Mouse (Mus musculus) left cerebral cortex, adult 2 months (tissue): ENCODE results near the gene Sfxn5. TPM values are rescaled to one million over a fixed set of nuclear protein-coding genes. Genes with fewer than 3 reads are reported as not detected.
A peak's percentile ranks its signal among the peaks of the same experiment; 100 is the strongest.

ENCODE experiments used
- DNase-seq, 2 experiments: peaks; one replicate each; pipeline ENCODE4 v3.0.0; 2021 to 2022; ENCODE audit warnings: low spot score in 2 of 2, mixed read lengths in 1 of 2; ENCODE audit errors: extremely low spot score in 1 of 2
- H3K27ac ChIP-seq: fragments of 200-600 bp; 2 replicates; pipeline ENCODE4 v1.8.1; 2022
- H3K4me3 ChIP-seq: fragments of 200-600 bp; 2 replicates; pipeline ENCODE4 v1.8.1; 2022
- CTCF ChIP-seq: fragments of 200-600 bp; IDR thresholded peaks from 2 replicates; pipeline ENCODE4 v1.8.1; 2022; ENCODE audit warnings: antibody characterized with exemption, mild to moderate bottlenecking, moderate library complexity
- intact Hi-C: fragments of 180-260 bp; cut with DNase I; formaldehyde crosslinking; loops from one replicate; pipeline ENCODE4 v1.15.1; 2025
- total RNA-seq, 2 experiments: library from RNA; stranded (reverse); gene quantifications; 2 replicates each; pipeline ENCODE4 v1.2.3; 2021

The Sfxn5 gene
- total RNA-seq, 2 experiments from 2014 or later = 161 to 173 TPM

GRCm38 (mm10) chr6:85343027-85343426 lies 9.8 kb upstream of the Sfxn5 start:
- no peak overlapping the region for H3K27ac ChIP-seq
- no peak overlapping the region for H3K4me3 ChIP-seq
- intact Hi-C loops = no loop called here
- DNase-seq = no peak
- TF ChIP-seq CTCF = no peak

DNA sequence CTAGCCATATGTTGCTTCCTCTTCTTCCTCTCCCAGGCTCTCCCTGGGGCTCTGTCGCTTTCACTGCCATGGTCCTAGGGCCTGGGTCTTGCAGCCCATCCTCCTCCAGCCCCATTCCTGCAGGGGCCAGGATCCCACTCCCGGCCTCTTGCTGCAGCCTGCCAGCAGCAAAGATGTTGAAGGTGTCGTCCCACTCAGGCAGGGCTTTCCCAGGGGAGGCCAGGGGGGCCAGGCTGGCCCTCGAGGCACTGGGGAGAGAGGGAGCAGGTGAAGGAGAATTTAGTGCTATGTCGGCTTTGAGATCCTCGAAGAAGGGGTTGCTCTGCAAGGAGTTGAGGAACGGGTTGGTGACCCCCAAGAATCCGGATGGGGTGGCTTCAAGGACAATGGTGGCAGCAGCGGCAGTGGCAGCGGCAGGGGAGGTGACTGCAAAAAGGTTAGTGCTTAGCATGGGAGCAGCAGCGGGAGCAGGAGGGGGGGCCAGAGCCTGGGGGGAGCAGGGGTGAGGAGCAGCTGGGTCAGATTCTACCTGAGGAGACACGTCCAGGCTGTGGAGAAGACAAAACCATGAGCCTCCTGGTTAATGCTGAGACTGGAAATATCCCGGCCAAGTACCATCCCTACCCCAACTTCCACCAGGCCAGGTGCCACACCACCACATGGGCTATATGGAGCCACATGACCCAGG lies 8.7 kb upstream of the Sfxn5 start:
- TF ChIP-seq CTCF = no peak
- Histone ChIP-seq H3K4me3 (no peak overlapping the region), H3K27ac (no peak overlapping the region)
- intact Hi-C loops = no loop called here
- DNase-seq = no peak

- DNase-seq = no peak
- Histone ChIP-seq H3K4me3 (no peak overlapping the region), H3K27ac (no peak overlapping the region)
- no peak for TF ChIP-seq CTCF
- intact Hi-C loops = no loop called here
These were observed 7.0 kb upstream of the Sfxn5 start for GRCm38 (mm10) chr6:85340184-85340583.

DNA sequence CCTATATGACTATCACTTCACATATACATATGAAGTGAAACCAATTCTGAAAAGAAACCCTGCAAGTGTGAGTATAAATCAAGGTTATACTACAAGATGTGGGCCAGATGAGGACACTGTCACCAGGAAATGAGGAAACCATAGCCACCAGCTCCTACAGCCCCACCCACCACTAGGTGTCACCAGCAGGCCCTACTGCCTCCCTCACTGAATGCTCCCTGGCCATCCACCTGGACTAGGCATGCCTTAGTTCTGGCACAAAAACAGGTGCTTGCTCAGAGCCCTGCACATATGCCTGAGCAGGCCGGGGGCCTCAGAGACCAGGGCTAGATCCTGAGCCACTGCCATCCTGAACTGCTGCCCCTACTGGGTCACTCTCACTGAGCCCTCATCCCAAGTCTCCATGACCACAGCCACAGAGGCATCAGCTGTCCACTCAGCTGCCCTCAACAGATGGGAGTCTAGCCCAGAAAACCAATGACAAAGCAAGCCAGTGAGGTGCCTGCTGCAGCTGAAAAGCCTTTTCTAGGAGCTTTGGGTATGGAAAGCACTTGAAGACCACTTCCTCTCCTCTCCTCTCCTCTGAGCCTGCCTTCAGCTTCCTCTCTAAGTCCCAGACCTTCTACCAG lies 6.2 kb upstream of the Sfxn5 start:
- H3K27ac ChIP-seq = peak overlapping the region; percentile 57
- intact Hi-C loops = no loop called here
- H3K4me3 ChIP-seq = no peak overlapping the region
- peak; percentile 59 for TF ChIP-seq CTCF
- DNase-seq = peak; percentile 29 to 49

- no peak for TF ChIP-seq CTCF
- Histone ChIP-seq H3K27ac (peak overlapping the region; percentile 20), H3K4me3 (no peak overlapping the region)
- DNase-seq = peak; percentile 18 to 41
- intact Hi-C loops = no loop called here
These were observed 3.7 kb upstream of the Sfxn5 start for GRCm38 (mm10) chr6:85336944-85337343.

DNA sequence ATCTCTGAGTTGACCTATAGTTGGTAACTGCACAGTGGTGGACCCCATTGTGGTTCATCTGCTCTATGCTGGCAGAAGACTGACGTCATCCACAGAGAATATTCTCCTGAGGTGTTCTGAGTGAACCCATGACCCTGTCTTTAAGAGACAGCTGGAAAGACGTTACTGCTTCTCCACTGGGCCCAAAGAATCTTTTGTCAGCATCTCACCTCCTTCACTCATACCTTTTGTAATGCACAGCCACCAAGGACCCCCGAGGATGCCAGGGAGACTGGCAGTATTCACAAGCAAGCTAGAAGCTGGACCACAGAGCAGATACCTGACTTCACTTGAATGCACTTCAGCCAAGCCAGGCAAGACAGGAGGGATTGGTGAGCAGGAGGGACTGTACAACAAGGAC lies 2.1 kb upstream of the Sfxn5 start:
- no peak overlapping the region for H3K27ac ChIP-seq
- no peak for DNase-seq
- no peak overlapping the region for H3K4me3 ChIP-seq
- intact Hi-C loops = no loop called here
- TF ChIP-seq CTCF = no peak

- intact Hi-C loops = loop anchor here (5.0 kb wide), 1 partner anchor 73 kb away; no protein-coding TSS in a partner anchor
- peak overlapping the region; percentile 99 for H3K27ac ChIP-seq
- no peak for TF ChIP-seq CTCF
- H3K4me3 ChIP-seq = no peak overlapping the region
- no peak for DNase-seq
These were observed 1.6 kb upstream of the Sfxn5 start for GRCm38 (mm10) chr6:85334851-85335250.

DNA sequence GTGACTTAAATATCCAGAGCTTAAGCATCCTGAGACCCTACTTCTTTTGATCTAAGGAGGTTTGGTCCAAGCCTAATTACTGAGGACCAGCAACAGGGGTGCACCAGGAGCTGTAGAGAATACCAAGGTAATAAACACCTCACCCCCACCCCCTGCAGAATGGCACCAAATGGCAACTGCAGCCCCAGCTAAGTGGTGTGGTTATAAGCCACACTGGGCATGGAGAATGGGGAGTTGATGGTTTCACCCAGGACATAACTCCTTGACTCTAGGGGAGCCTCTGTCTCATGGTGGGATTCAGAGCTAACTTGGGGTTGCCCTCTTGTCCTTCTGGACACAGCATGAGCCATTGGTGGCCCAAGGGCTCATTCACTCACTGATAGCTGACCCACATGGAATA lies 1.0 kb upstream of the Sfxn5 start:
- TF ChIP-seq CTCF = no peak
- intact Hi-C loops = loop anchor here (5.0 kb wide), 1 partner anchor 72 kb away; no protein-coding TSS in a partner anchor
- peak overlapping the region; percentile 99 for H3K27ac ChIP-seq
- no peak for DNase-seq
- H3K4me3 ChIP-seq = no peak overlapping the region

DNA sequence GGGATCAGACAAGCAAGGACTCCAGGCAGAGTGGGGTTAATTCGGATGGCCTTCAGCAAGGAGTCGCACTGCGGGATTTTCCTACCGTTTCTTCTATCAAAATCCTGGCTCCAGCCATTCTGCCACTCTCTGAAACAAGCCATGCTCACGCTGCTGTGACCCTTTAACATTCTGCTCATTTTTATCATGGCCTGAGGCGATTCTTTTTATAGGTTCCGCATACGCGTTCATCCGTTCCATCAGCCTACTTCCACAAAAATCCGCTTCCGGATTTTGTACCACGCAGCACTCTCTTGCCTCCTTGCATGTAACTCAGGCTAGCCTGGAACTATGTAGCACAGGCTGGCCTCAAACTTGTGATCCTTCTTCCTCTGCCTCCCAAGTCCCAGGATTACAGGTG lies 510 bp upstream of the Sfxn5 start:
- Histone ChIP-seq H3K4me3 (peak overlapping the region; percentile 81), H3K27ac (peak overlapping the region; percentile 99)
- DNase-seq = no peak
- intact Hi-C loops = loop anchor here (2.0 to 5.0 kb wide), 2 partner anchors 53 to 71 kb away; no protein-coding TSS in a partner anchor
- no peak for TF ChIP-seq CTCF

DNA sequence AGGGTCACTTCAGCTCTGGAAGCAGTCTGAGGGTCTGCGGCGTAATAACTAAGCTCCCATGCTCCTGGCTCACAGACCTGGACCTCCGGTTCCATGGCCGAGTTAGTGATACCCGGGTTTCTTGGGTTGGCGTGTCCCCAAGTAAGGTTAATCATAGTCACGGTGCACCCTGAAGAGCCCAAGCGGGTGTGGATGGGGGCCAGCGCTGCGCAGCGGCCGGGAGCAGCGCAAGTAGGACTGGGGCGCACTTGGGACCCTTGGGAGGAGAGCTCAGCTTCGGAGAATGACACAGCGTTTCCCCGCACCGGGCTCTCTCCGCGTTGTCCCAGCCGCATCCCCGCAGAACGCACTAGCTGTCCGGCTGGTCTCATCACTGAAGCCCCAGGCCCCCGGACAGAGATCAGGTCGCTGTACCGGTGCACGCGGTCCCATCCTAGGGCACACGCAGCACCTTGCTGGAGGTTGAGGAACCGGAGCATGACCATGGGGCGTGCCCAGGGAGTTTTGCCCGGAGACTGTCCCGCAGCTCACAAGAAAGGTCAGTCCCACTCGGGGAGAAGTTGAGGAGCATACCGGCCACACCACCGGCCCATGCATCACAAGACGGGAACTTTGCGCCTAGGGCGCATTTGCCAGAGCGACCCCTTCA lies 747 bp downstream of the Sfxn5 start:
- TF ChIP-seq CTCF = no peak
- Histone ChIP-seq H3K27ac (peak overlapping the region; percentile 99), H3K4me3 (peak overlapping the region; percentile 81)
- intact Hi-C loops = loop anchor here (2.0 to 5.0 kb wide), 2 partner anchors 52 to 70 kb away; no protein-coding TSS in a partner anchor
- DNase-seq = no peak

DNA sequence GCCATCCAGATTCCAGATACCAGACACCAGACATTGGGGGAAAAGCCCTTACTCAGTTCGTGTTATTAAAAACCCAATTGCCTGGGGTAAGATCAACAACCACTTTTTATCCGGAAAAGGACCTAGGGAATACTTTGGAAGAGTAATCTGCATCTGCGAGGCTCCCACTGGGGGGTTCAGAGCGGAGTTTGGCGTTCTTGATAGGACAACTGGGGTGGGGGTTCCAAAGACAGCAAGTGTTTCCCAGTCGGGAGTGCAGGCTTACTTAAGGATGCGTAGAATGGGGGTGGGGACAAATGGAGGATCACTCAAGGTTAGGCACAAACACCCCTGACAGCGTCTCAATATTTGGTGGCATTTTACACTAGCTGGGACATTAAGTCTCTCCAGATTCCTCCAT lies 1.5 kb downstream of the Sfxn5 start:
- Histone ChIP-seq H3K4me3 (peak overlapping the region; percentile 81), H3K27ac (peak overlapping the region; percentile 99)
- TF ChIP-seq CTCF = no peak
- DNase-seq = no peak
- intact Hi-C loops = loop anchor here (2.0 to 5.0 kb wide), 3 partner anchors 35 to 69 kb away; no protein-coding TSS in a partner anchor

DNA sequence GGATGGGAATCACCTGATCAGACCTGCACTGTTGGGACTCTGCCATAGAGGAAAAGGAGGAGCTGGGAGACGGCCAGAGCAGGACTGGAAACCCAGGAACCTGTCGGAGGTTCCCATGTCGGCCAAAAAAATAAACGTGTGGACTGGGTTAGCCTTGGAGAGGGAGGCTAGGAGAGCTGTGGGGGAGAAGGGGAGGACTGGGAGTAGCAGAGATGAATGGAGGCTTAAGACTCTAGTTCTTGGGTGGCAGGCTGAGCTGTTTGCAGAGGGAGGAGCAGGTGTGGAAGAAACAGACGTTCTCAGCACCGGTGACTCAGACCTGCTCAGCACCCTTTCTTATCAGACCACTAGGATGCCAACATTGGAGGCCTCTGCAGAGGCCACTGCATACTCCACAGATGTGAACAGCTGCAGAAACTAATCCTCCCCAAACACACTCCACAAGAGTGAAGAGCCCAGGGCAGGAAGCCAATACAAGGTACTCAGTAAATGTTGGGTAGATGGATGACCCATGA lies 1.9 kb downstream of the Sfxn5 start:
- peak overlapping the region; percentile 81 for H3K4me3 ChIP-seq
- intact Hi-C loops = loop anchor here (2.0 to 5.0 kb wide), 2 partner anchors 34 to 69 kb away; no protein-coding TSS in a partner anchor
- DNase-seq = no peak
- TF ChIP-seq CTCF = no peak
- peak overlapping the region; percentile 99 for H3K27ac ChIP-seq
